Mouse (Mus musculus): ENCODE results near the gene Ilkap.

The Ilkap gene

DNA sequence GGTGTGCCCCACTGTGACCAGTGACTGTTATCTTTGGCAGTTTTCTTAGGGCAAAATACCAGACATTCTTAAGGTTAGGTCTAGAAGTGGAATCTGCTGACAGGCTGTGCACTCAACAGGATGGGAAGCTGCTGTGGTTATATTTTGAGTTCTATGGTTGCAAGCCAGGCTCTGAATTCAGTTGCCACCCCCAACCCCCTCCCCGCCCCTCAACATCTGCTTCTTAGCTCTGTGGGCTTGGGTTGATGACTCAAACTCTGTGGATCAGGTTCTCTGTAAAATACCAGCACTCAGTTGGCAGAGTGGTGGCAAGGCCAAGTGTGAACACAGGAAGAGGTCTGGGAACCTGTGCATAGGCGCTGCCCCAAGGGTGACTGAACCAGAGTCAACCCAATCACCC lies 46.3 kb downstream of the Ilkap start:
- no peak for DNase-seq

DNA sequence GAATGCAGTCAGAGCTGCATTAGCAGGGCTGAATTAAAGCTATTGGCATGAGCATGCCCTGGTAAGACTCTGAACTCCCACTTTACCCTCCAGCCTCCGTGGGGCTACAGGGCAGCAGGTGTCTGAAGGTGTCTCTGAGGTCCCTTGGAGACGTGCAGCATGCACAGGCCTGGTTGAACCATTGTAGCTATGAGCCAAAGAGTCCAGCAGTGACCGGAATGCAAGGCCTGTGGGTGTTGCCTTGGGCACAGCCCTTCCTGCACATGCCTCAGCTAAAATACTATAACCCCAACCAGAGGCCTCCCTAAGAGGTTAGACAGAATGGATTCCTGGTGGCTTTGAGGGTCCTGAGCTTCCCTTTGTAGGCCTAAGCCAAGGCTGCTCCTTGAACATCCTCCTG lies 47.4 kb downstream of the Ilkap start:
- DNase-seq = no peak

DNA sequence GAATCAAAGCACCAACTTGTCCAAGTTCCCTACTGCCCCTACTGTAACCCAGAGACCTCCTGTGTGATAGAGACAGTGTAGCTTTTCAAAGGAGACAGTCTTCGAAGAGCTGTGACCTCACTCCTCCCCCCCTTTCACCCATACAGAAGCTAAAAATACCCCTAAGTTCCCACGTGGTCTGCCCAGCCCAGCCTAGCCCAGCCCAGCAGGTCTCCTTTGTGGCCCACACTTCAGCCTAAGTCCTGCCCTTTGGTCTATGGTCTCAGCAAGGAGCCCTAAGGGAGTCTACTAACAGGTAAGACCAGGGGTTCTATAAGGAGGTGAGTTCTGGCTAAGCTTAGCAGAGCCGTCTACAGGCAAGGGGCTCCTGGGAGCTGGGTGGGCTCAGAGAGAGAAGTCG lies 47.8 kb downstream of the Ilkap start, which contains the start of gene Klhl30:
Gene Klhl30, plus strand, starts transcription at position 176 of the 400 bp plus-strand sequence.
- DNase-seq = no peak

DNA sequence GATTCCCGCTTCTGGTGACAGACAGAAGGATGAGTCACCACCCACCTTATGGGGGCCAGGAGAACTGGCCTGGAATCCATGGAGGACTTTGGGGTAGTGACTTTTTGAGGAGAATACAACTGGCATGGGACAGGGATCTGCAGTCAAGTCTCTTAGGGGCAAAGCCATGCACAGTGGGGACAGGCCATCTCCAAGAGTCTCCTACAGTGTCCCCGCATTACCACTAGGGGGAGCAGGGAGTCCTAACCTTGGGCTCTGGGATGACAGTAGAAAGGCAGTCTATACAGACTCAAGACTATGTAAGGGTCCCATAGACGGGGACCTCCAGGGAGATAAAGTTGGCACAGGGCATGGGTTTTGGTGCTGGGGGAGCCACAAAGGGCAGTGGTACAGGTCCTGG lies 51.7 kb downstream of the Ilkap start:
- peak; percentile 52 for DNase-seq

DNA sequence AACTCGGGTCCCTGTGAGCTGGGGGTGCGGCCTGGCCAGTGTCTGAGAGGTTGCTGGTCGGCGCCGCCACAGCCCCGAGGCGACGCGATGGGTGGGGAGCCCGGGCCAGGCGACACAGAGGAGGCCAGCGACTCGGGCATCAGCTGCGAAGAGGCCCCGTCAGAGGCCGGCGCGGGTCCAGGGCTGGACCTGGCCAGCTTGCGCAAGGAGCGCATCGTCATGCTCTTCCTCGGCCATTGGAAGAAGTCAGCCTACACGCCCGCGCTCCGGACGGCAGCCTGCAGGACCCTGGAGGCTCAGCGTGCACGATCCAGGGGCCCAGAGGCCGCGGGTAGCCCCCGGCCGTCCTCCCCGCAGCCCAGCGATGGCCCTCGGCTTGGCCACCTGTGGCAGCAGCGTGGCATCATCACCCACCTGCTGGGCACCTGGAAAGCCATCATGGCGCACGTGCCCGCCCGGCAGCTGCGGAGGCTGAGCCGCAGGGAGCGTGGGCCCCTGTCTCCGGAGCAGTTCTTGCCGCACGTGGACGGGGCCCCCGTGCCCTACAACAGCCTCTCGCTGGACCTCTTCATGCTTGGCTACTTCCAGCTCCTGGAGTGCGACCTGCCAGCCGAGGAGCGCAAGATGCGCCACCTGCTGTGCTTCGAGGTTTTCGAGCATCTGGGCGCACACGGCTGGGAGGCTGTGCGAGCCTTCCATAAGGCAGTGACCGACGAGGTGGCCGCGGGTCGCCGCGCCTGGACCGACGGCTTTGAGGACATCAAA lies 53.5 kb downstream of the Ilkap start:
- no peak for DNase-seq

DNA sequence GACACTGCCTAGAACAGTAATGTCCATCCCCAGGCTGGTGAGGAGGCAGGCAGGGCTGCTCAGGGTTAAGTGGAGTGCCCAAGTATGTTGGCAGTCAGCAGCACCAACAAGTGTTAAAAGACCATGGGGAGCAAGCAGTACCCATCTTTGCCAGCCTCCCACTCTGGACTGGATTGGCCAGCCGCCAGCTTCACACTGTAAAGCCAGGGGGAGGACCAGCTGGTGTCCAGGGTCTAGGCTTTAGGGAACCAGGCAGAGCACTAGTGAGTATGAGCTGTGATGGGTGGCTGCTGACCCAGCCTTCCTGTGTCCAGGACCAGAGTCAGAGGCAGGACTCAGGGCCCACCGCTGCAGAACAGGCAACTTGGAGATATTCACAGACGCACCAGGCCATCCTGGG lies 54.6 kb downstream of the Ilkap start:
- DNase-seq = no peak

DNA sequence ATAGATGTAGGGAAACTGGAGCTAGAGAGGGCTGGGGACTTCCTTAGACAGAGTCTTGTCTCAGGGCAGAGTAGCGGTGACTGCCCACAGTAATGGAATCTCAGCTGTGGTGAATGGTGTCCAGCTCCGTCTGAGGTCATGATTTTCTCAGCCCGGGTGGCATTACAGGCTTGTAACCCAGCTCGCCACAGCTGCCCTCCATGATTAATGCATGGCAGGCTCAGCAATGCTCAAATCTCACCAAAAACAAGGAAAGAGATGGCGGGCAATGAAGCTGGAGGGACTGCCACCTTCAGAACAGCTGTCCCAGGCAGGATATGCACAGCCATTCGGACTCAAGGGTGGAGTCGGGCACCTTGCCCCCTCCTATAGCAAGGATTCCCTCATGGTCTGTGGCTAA lies 61.3 kb downstream of the Ilkap start:
- DNase-seq = no peak

DNA sequence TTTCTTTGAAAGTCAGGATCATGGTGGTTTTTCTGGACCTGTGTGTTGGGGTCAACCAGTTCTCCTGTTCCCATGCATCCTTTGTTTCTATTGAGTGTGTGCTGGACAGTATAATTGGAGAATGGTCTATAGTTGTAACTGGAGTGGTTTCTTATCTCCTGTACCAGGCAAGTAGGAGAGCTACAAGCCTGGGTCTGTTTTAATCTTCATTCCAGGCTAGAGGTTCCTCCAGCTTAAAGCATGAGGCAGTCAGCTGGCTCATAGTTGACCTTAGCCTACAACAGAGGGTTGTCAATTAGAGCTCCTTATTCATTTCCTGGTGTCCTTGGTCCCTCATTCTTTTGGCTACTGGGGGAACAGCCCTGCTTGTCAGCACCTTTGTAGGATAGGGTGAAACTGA lies 65.0 kb downstream of the Ilkap start:
- no peak for DNase-seq

DNA sequence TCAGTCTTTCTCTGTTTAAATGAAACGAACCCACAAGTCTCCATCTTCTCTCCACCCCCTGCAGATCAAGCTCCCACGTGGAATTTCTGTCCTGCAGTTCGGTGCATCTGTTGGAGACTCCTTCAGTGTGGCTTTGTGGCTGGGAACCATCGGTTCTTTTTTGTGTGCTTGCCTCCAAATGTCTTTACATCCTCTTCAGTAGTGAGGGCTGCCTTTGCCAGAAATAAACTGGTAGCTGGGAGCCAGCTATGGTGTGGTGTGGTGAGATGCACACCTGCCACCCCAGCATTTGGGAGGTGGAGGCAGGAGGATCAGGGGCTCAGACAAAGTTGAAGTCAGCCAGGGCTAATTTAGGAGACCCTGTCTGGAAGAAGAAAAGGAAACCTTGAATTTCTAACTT lies 66.5 kb downstream of the Ilkap start:
- DNase-seq = no peak

DNA sequence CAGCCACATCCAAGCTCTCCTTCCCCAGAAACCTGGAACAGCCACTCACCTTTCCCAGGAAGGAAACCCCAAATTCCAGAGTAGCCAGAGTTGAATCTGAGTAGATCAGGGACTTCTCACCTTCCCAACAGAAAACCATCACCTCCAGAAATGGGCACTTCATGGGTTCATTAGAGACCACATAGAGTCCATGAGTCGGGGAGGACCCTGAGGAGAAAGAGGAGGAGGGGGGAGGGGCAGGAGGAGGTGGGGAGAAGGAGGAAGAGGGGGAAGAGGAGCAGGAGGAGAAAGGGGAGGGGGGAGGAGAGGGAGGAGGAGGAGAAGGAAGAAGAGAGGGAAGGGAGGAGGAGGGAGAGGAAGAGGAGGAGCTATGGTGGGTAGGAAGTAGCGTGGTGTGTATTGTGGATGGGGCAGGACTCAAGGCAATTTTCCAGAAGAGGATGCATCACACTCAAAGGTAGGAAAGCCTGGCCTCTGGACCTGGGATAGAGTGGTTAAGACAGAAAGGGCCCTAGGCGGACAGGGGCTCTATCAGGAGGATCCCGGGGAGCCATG lies 73.0 kb downstream of the Ilkap start:
- DNase-seq = no peak

DNA sequence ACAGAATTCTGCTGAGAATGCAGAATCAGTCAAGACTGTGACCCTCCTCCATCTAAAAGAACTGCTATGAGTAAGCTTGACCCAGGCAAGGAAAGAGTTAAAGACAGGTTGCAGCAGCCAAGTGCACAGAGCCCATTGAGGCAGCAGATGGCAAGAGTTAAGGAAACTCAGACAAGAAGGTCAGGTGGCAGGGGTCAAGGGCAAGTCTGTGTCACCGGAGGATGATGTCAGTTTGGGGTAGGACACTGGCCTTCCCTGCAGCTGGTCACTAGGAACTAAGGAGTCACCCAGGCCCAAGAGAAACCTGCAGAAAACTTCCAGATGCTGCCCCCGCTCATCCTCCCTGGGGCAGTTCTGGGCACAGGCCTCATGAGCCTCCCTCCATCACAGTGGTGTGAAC lies 74.0 kb downstream of the Ilkap start:
- DNase-seq = no peak

Data from cerebellum, adult 9-11 months (tissue).